Mouse (Mus musculus) lung, postnatal 0 days (tissue): ENCODE results near the gene Bmi1. TPM values are rescaled to one million over a fixed set of nuclear protein-coding genes. Genes with fewer than 3 reads are reported as not detected.
A peak's percentile ranks its signal among the peaks of the same experiment; 100 is the strongest.

Experiments used
- ATAC-seq: fragments of 200-750 bp; cut with Nextera tagmentation; 2 replicates; pipeline ENCODE4 v1.8.0; 2017; ENCODE audit warnings: moderate library complexity
- DNase-seq: peaks from one replicate; pipeline ENCODE4 v3.0.0-alpha.2; 2016; ENCODE audit warnings: low spot score
- H3K27ac ChIP-seq: fragments of 300-500 bp; sonication (generic); 2 replicates; pipeline ENCODE4 v1.5.1; 2014; ENCODE audit warnings: antibody characterized with exemption, mild to moderate bottlenecking, low read length, mixed read lengths
- H3K27me3 ChIP-seq: fragments of 300-500 bp; sonication (generic); replicated peaks from 2 replicates; pipeline ENCODE4 v1.6.1; 2014; ENCODE audit warnings: low read length, mixed read lengths; ENCODE audit not compliant: insufficient read depth
- H3K36me3 ChIP-seq: fragments of 300-500 bp; sonication (generic); 2 replicates; pipeline ENCODE4 v1.6.1; 2014; ENCODE audit warnings: low read length, mixed read lengths; ENCODE audit not compliant: insufficient read depth
- H3K4me1 ChIP-seq: fragments of 300-500 bp; sonication (generic); 2 replicates; pipeline ENCODE4 v1.6.1; 2014; ENCODE audit warnings: antibody characterized with exemption, low read depth, low read length, mixed read lengths; ENCODE audit not compliant: insufficient read depth
- H3K4me2 ChIP-seq: fragments of 300-500 bp; sonication (generic); replicated peaks from 2 replicates; pipeline ENCODE4 v1.6.1; 2014; ENCODE audit warnings: low read depth, mild to moderate bottlenecking, low read length, moderate library complexity, mixed read lengths
- H3K4me3 ChIP-seq: fragments of 300-500 bp; sonication (generic); 2 replicates; pipeline ENCODE4 v1.5.1; 2014; ENCODE audit warnings: low read depth, low read length
- H3K9ac ChIP-seq: fragments of 300-500 bp; sonication (generic); replicated peaks from 2 replicates; pipeline ENCODE4 v1.6.1; 2014; ENCODE audit warnings: low read depth, mild to moderate bottlenecking
- H3K9me3 ChIP-seq: fragments of 300-500 bp; sonication (generic); 2 replicates; pipeline ENCODE4 v1.6.1; 2016; ENCODE audit warnings: low read length, mixed read lengths
- CTCF ChIP-seq: IDR thresholded peaks from 2 replicates; pipeline ENCODE4 v1.5.1; 2016; ENCODE audit warnings: antibody characterized with exemption, mild to moderate bottlenecking
- EP300 ChIP-seq: IDR thresholded peaks from 2 replicates; pipeline ENCODE4 v1.6.1; 2016; ENCODE audit warnings: antibody characterized with exemption, mild to moderate bottlenecking, control low read depth
- WGBS: fragments of 180-500 bp; shearing (Covaris S2); extraction: QIAGEN DNeasy Blood & Tissue Kit; methylation state at CpG from one replicate; pipeline ENCODE4 v1.1.7; 2014; 5-methylcytosine and 5-hydroxymethylcytosine counted together
- polyA plus RNA-seq: library from polyadenylated mRNA; unstranded; fragments of >200 nt; fragmentation: Nextera tagmentation; extraction: Ambion mirVana; gene quantifications from 2 replicates; pipeline ENCODE4 v1.2.1, GENCODE M21; 2015

The Bmi1 gene
- polyA plus RNA-seq, 1 experiment from 2014 or later = 13.2 TPM

- H3K4me2 ChIP-seq = peak within 1 kb of the TSS; percentile 84
- H3K27me3 ChIP-seq = no peaks in the 10 kb centered on the region
- peak within 1 kb of the TSS; percentile 96 for H3K9ac ChIP-seq
- H3K4me1 ChIP-seq = no peaks in the 10 kb centered on the region
- ATAC-seq (peak; percentile 91), DNase-seq (peak; percentile 96)
- H3K9me3 ChIP-seq = no peaks in the 10 kb centered on the region
- H3K27ac ChIP-seq = peak within 1 kb of the TSS; percentile 95
- WGBS = under 1% methylated on average over 62 of the region's 91 CpGs
- TF ChIP-seq EP300 = no peak
- no peak for TF ChIP-seq CTCF
- no peaks in the 10 kb centered on the region for H3K36me3 ChIP-seq
- H3K4me3 ChIP-seq = peak within 1 kb of the TSS; percentile 81
These were observed 4.6 kb upstream of the Bmi1 start, which contains the start of gene Commd3 for GRCm38 (mm10) chr2:18672133-18672765. Gene Commd3, plus strand, starts transcription at chr2:18672384.

DNA sequence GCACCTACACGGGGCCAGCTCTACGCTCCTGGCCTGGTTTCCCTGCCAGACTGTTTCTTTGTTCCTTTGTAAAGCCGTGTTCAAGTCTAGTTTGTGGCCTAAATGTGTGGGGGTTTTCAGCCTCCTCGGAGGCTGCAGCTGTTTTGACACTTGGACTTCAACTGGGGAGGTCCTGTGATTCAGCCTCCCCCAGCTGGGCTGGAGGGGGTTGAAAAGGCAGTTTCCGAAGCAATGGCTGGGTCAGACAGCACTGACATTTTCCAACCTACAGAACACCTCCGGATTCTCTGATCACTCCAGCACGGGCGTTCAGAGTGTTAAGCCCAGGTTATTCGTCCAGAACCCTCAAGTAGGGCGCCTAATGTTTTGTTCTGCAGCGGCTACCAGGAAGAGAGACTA, 4.1 kb upstream of the Bmi1 start:
- no peak for ATAC-seq
- Histone ChIP-seq H3K27ac (peak overlapping the region; percentile 95), H3K4me3 (peak overlapping the region; percentile 81), H3K9ac (peak overlapping the region; percentile 96), H3K36me3 (no peaks in the 10 kb centered on the region), H3K4me2 (peak overlapping the region; percentile 84), H3K4me1 (no peaks in the 10 kb centered on the region), H3K27me3 (no peaks in the 10 kb centered on the region), H3K9me3 (no peaks in the 10 kb centered on the region)
- TF ChIP-seq EP300 (no peak), CTCF (no peak)
- DNase-seq = peak; percentile 45
- WGBS = 0% methylated on average over 11 of the region's 11 CpGs

DNA sequence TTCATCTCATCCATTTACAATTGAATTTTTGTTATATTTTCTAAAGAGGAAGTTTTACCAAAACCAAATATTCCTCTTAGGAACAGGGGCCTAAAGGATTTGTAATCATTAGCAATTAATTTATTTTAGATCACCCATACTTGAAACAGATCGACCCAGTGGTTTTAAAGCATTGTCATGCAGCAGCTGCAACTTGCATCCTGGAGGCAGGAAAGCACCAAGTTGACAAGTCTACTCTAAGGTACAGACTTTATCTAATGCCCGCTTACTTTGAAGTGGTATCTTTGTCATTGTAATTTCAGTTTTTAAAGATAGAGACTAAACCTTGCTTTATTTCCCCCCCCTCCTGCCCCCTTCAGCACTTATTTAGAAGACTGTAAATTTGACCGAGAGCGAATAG, 3.1 kb upstream of the Bmi1 start:
- ATAC-seq = no peak
- DNase-seq = no peak
- H3K4me1 ChIP-seq = peaks cover 4% of the 10 kb centered on the region; the same call in 1 of the 2 replicates
- TF ChIP-seq EP300 (no peak), CTCF (no peak)
- H3K9ac ChIP-seq = no peak overlapping the region
- H3K9me3 ChIP-seq = no peaks in the 10 kb centered on the region
- no peaks in the 10 kb centered on the region for H3K36me3 ChIP-seq
- no peak overlapping the region for H3K4me3 ChIP-seq
- no peak overlapping the region for H3K27ac ChIP-seq
- no peak overlapping the region for H3K4me2 ChIP-seq
- WGBS = 75% methylated on average over 4 of the region's 4 CpGs
- 0 out of 2 replicates have a peak, but pooled peaks cover 3% of the 10 kb centered on the region for H3K27me3 ChIP-seq

GRCm38 (mm10) chr2:18674193-18674902, 2.5 kb upstream of the Bmi1 start:
- Histone ChIP-seq H3K27ac (no peak overlapping the region), H3K27me3 (peaks cover 8% of the 10 kb centered on the region; the same call in 1 of the 2 replicates), H3K4me2 (no peak overlapping the region), H3K9ac (no peak overlapping the region), H3K36me3 (no peaks in the 10 kb centered on the region), H3K4me3 (no peak overlapping the region), H3K9me3 (no peaks in the 10 kb centered on the region), H3K4me1 (peaks cover 4% of the 10 kb centered on the region; the same call in 1 of the 2 replicates)
- WGBS = 89% methylated on average over 4 of the region's 4 CpGs
- ATAC-seq = no peak
- DNase-seq = no peak
- TF ChIP-seq CTCF (no peak), EP300 (no peak)

- H3K4me1 ChIP-seq = peaks cover 4% of the 10 kb centered on the region; the same call in 1 of the 2 replicates
- peak overlapping the region; percentile 81 for H3K9ac ChIP-seq
- H3K4me2 ChIP-seq = peak overlapping the region; percentile 92
- DNase-seq (peak; percentile 38), ATAC-seq (no peak)
- H3K27ac ChIP-seq = peak overlapping the region; percentile 95
- 25% methylated on average over 33 of the region's 42 CpGs for WGBS
- peaks cover 8% of the 10 kb centered on the region; the same call in 1 of the 2 replicates for H3K27me3 ChIP-seq
- H3K36me3 ChIP-seq = no peaks in the 10 kb centered on the region
- TF ChIP-seq CTCF (no peak), EP300 (no peak)
- H3K9me3 ChIP-seq = no peaks in the 10 kb centered on the region
- peak overlapping the region; percentile 87 for H3K4me3 ChIP-seq
These were observed 949 bp upstream of the Bmi1 start for GRCm38 (mm10) chr2:18675681-18676456.
